Mouse (Mus musculus) stomach, embryonic 16.5 days (tissue): ENCODE results near the gene Rae1. TPM values are rescaled to one million over a fixed set of nuclear protein-coding genes. Genes with fewer than 3 reads are reported as not detected.

Experiments used
- ATAC-seq: fragments of 200-750 bp; cut with Nextera tagmentation; 2 replicates; pipeline ENCODE4 v1.8.0; 2017; ENCODE audit warnings: moderate number of reproducible peaks, moderate TSS enrichment; ENCODE audit not compliant: insufficient read depth, low FRiP score
- H3K27ac ChIP-seq: fragments of 300-500 bp; sonication (generic); 2 replicates; pipeline ENCODE4 v1.5.1; 2014; ENCODE audit warnings: low read length
- H3K27me3 ChIP-seq: fragments of 300-500 bp; sonication (generic); 2 replicates; pipeline ENCODE4 v1.6.1; 2014; ENCODE audit warnings: low read length, control low read depth, mixed read lengths; ENCODE audit not compliant: control insufficient read depth, insufficient read depth
- H3K36me3 ChIP-seq: fragments of 300-500 bp; sonication (generic); 2 replicates; pipeline ENCODE4 v1.6.1; 2014; ENCODE audit warnings: low read length; ENCODE audit not compliant: control insufficient read depth, insufficient read depth
- H3K4me1 ChIP-seq: fragments of 300-500 bp; sonication (generic); 2 replicates; pipeline ENCODE4 v1.6.1; 2014; ENCODE audit warnings: low read length, control low read depth, mixed read lengths; ENCODE audit not compliant: control insufficient read depth, insufficient read depth
- H3K4me2 ChIP-seq: fragments of 300-500 bp; sonication (generic); 2 replicates; pipeline ENCODE4 v1.6.1; 2014; ENCODE audit warnings: low read depth, low read length, mixed read lengths
- H3K4me3 ChIP-seq: fragments of 300-500 bp; sonication (generic); replicated peaks from 2 replicates; pipeline ENCODE4 v1.5.1; 2014; ENCODE audit warnings: mild to moderate bottlenecking, low read length
- H3K9ac ChIP-seq: fragments of 300-500 bp; sonication (generic); 2 replicates; pipeline ENCODE4 v1.6.1; 2014; ENCODE audit warnings: low read length
- H3K9me3 ChIP-seq: fragments of 300-500 bp; sonication (generic); replicated peaks from 2 replicates; pipeline ENCODE4 v1.6.1; 2016; ENCODE audit warnings: low read length, control low read depth; ENCODE audit not compliant: control insufficient read depth
- WGBS: fragments of 180-500 bp; shearing (Covaris S2); extraction: QIAGEN DNeasy Blood & Tissue Kit; methylation state at CpG from one replicate; pipeline ENCODE4 v1.1.7; 2014; 5-methylcytosine and 5-hydroxymethylcytosine counted together
- polyA plus RNA-seq: library from polyadenylated mRNA; unstranded; fragments of >200 nt; fragmentation: Nextera tagmentation; extraction: Ambion mirVana; gene quantifications from 2 replicates; pipeline ENCODE4 v1.2.1, GENCODE M21; 2015

Rae1 gene
- polyA plus RNA-seq, 1 experiment from 2014 or later = 102 TPM

DNA sequence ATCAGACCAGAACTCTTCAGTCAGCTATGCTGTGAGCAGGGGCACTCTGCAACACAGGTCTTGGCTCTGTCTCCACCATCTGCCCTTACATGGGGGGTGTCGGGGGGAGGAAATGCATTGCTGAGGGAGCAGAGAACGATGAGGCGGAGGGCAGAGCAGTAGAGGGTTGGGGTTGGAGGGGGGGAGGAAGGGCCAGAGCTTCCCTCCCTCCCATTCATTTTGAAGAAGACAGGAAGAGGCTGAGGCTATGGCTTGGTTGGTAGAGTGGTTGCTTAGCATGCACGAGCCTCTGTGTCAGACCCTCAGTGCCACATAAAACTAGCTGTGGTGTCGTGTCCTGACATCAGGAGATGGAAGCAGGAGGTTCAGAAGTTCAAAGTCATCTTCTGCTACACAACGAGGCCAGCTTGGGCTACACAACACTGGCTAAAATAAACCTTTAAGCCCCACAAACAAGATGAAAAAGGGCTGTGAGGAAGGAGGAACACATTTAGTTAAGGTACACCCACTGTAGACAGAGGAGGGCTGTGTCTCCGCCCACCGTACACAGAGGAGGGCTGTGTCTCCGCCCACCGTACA is 56.5 kb downstream of the Rae1 start:
- Histone ChIP-seq H3K9ac (no peak overlapping the region), H3K9me3 (no peaks in the 10 kb centered on the region), H3K4me3 (no peak overlapping the region), H3K27ac (no peak overlapping the region), H3K27me3 (no peaks in the 10 kb centered on the region), H3K4me2 (no peak overlapping the region), H3K36me3 (no peaks in the 10 kb centered on the region), H3K4me1 (peaks cover 4% of the 10 kb centered on the region; the same call in 1 of the 2 replicates)
- WGBS = 59% methylated on average over 10 of the region's 10 CpGs
- no peak for ATAC-seq

- no peaks in the 10 kb centered on the region for H3K9me3 ChIP-seq
- ATAC-seq = peak; percentile 51; the same call in 1 of the 2 replicates
- no peak overlapping the region for H3K4me3 ChIP-seq
- no peak overlapping the region for H3K4me2 ChIP-seq
- no peak overlapping the region for H3K27ac ChIP-seq
- no peak overlapping the region for H3K9ac ChIP-seq
- no peaks in the 10 kb centered on the region for H3K27me3 ChIP-seq
- H3K36me3 ChIP-seq = no peaks in the 10 kb centered on the region
- 58% methylated on average over 11 of the region's 11 CpGs for WGBS
- H3K4me1 ChIP-seq = peaks cover 4% of the 10 kb centered on the region; the same call in 1 of the 2 replicates
These were observed 57.0 kb downstream of the Rae1 start for GRCm38 (mm10) chr2:173056882-173057315.

DNA sequence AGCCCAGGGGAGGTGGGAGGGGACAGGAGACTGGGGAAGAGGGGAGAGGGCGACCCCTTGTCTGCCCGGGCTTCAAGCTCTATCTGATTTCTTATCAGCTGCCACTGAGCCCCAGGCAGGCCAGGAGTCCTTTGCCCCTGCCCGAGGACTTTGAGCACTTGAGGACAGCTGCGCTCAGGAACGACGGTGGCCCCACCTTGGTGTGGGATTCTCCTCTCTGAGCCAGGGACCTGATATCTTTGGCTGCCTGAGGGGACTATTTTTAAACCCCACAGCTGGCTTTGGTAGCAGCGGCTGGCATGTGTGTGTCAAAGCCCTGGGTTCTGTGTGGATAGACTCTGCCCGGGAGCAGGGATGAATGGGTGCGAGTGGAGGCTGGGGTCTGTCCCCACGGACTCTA is 57.7 kb downstream of the Rae1 start:
- no peak overlapping the region for H3K4me3 ChIP-seq
- H3K27ac ChIP-seq = no peak overlapping the region
- H3K9ac ChIP-seq = no peak overlapping the region
- no peak overlapping the region for H3K4me2 ChIP-seq
- H3K27me3 ChIP-seq = no peaks in the 10 kb centered on the region
- H3K4me1 ChIP-seq = peaks cover 4% of the 10 kb centered on the region; the same call in 1 of the 2 replicates
- no peak for ATAC-seq
- no peaks in the 10 kb centered on the region for H3K36me3 ChIP-seq
- H3K9me3 ChIP-seq = no peaks in the 10 kb centered on the region
- 46% methylated on average over 10 of the region's 10 CpGs for WGBS

DNA sequence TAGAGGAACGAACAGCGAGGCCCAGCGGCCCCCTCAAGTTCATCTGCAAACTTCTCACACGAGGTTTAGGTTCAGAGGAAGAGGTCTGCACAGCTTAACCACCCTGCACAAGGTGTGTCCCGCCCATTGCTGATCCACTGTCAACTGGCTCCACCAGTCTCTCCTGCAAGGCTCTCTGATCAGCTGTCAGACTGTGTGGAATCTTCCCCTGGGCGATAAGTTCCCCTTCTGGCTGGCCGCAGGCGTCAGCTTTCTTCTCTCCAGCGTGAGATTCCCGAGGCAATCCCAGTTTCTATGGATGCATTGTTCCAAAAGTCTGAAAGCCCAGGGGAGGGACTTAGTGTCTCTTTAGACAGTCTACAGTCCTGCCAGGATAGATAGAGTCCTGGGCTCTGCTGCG is 58.3 kb downstream of the Rae1 start:
- 62% methylated on average over 11 of the region's 11 CpGs for WGBS
- H3K4me2 ChIP-seq = no peak overlapping the region
- no peak overlapping the region for H3K4me3 ChIP-seq
- H3K9ac ChIP-seq = no peak overlapping the region
- peaks cover 4% of the 10 kb centered on the region; the same call in 1 of the 2 replicates for H3K4me1 ChIP-seq
- ATAC-seq = no peak
- H3K36me3 ChIP-seq = no peaks in the 10 kb centered on the region
- no peaks in the 10 kb centered on the region for H3K27me3 ChIP-seq
- H3K27ac ChIP-seq = no peak overlapping the region
- no peaks in the 10 kb centered on the region for H3K9me3 ChIP-seq

- 68% methylated on average over 9 of the region's 9 CpGs for WGBS
- Histone ChIP-seq H3K4me3 (no peak overlapping the region), H3K36me3 (no peaks in the 10 kb centered on the region), H3K9me3 (no peaks in the 10 kb centered on the region), H3K9ac (no peak overlapping the region), H3K4me2 (no peak overlapping the region), H3K27me3 (no peaks in the 10 kb centered on the region), H3K27ac (no peak overlapping the region), H3K4me1 (peaks cover 4% of the 10 kb centered on the region; the same call in 1 of the 2 replicates)
- no peak for ATAC-seq
These were observed 60.5 kb downstream of the Rae1 start for GRCm38 (mm10) chr2:173060450-173060849.

GRCm38 (mm10) chr2:173061443-173062351 is 61.8 kb downstream of the Rae1 start:
- Histone ChIP-seq H3K4me2 (no peak overlapping the region), H3K27ac (no peak overlapping the region), H3K27me3 (no peaks in the 10 kb centered on the region), H3K9ac (no peak overlapping the region), H3K4me1 (peaks cover 4% of the 10 kb centered on the region; the same call in 1 of the 2 replicates), H3K9me3 (no peaks in the 10 kb centered on the region), H3K36me3 (no peaks in the 10 kb centered on the region), H3K4me3 (no peak overlapping the region)
- 67% methylated on average over 15 of the region's 15 CpGs for WGBS
- no peak for ATAC-seq

- Histone ChIP-seq H3K4me2 (no peak overlapping the region), H3K27me3 (no peaks in the 10 kb centered on the region), H3K4me1 (peaks cover 4% of the 10 kb centered on the region; the same call in 1 of the 2 replicates), H3K4me3 (no peak overlapping the region), H3K9ac (no peak overlapping the region), H3K36me3 (no peaks in the 10 kb centered on the region), H3K27ac (no peak overlapping the region), H3K9me3 (no peaks in the 10 kb centered on the region)
- WGBS = 45% methylated on average over 1 of the region's 1 CpGs
- ATAC-seq = no peak
These were observed 63.3 kb downstream of the Rae1 start for GRCm38 (mm10) chr2:173063219-173063618.

DNA sequence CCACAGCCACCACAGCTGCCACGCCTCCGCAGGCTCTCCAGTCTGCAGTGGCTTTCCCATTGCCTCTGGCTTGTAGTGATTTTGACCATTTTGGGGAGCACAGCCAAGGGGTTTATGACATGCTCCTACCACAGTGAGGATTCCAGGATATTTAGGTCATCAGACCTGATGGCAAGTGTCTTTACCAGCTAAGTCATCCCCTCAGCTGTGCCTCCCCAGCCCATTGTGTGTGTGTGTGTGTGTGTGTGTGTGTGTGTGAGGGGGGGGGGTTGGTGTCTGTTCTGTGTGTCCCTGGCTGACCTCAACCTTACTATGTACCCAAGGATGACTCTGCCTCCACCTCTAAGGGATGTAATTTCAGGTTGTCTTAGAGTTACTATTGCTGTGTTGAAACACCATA is 64.9 kb downstream of the Rae1 start:
- no peak overlapping the region for H3K4me3 ChIP-seq
- no peak overlapping the region for H3K9ac ChIP-seq
- ATAC-seq = no peak
- H3K9me3 ChIP-seq = no peaks in the 10 kb centered on the region
- H3K27ac ChIP-seq = no peak overlapping the region
- no peaks in the 10 kb centered on the region for H3K36me3 ChIP-seq
- H3K4me2 ChIP-seq = no peak overlapping the region
- WGBS = 88% methylated on average over 2 of the region's 2 CpGs
- H3K4me1 ChIP-seq = peaks cover 4% of the 10 kb centered on the region; the same call in 1 of the 2 replicates
- H3K27me3 ChIP-seq = no peaks in the 10 kb centered on the region
